Mouse (Mus musculus) myocyte (in vitro differentiated cells): Measurements from ENCODE around the gene Fermt2.

ENCODE experiments used
- CEBPB ChIP-seq: IDR thresholded peaks from 2 replicates; pipeline ENCODE4 v1.6.1; 2011; ENCODE audit warnings: mild to moderate bottlenecking, moderate library complexity; ENCODE audit not compliant: poor library complexity, insufficient read depth, severe bottlenecking
- POLR2A ChIP-seq: IDR thresholded peaks from one replicate; pipeline ENCODE4 v1.6.1; 2011; ENCODE audit warnings: low read depth, mild to moderate bottlenecking, control low read depth, moderate library complexity; ENCODE audit not compliant: insufficient read length

GRCm38 (mm10) chr14:45444870-45445269 is 85.0 kb downstream of the Fermt2 start:
- TF ChIP-seq POLR2A (no peak), CEBPB (no peak)
